Mouse (Mus musculus) liver, embryonic 15.5 days (tissue): ENCODE data around the gene Zcchc7. TPM values are rescaled to one million over a fixed set of nuclear protein-coding genes. Genes with fewer than 3 reads are reported as not detected.

ENCODE experiments used
- ATAC-seq: fragments of 200-750 bp; cut with Nextera tagmentation; 2 replicates; pipeline ENCODE4 v1.8.0; 2017; ENCODE audit warnings: moderate number of reproducible peaks, mild to moderate bottlenecking, moderate library complexity; ENCODE audit not compliant: insufficient read depth
- H3K27ac ChIP-seq: fragments of 300-500 bp; sonication (generic); replicated peaks from 2 replicates; pipeline ENCODE4 v1.5.1; 2015; ENCODE audit warnings: mild to moderate bottlenecking, inconsistent platforms
- H3K27me3 ChIP-seq: fragments of 300-500 bp; sonication (generic); 2 replicates; pipeline ENCODE4 v1.6.1; 2015; ENCODE audit warnings: mild to moderate bottlenecking, inconsistent platforms
- H3K36me3 ChIP-seq: fragments of 300-500 bp; sonication (generic); replicated peaks from 2 replicates; pipeline ENCODE4 v1.6.1; 2015; ENCODE audit warnings: moderate library complexity, mild to moderate bottlenecking, inconsistent platforms
- H3K4me1 ChIP-seq: fragments of 300-500 bp; sonication (generic); replicated peaks from 2 replicates; pipeline ENCODE4 v1.6.1; 2015; ENCODE audit warnings: inconsistent platforms
- H3K4me2 ChIP-seq: fragments of 300-500 bp; sonication (generic); 2 replicates; pipeline ENCODE4 v1.6.1; 2015; ENCODE audit warnings: moderate library complexity, mild to moderate bottlenecking, inconsistent platforms
- H3K4me3 ChIP-seq: fragments of 300-500 bp; sonication (generic); replicated peaks from 2 replicates; pipeline ENCODE4 v1.5.1; 2015; ENCODE audit warnings: mild to moderate bottlenecking, inconsistent platforms
- H3K9ac ChIP-seq: fragments of 300-500 bp; sonication (generic); 2 replicates; pipeline ENCODE4 v1.6.1; 2015; ENCODE audit warnings: moderate library complexity, mild to moderate bottlenecking, inconsistent platforms
- H3K9me3 ChIP-seq: fragments of 300-500 bp; sonication (generic); replicated peaks from 2 replicates; pipeline ENCODE4 v1.6.1; 2016; ENCODE audit warnings: inconsistent platforms
- WGBS: fragments of 180-500 bp; shearing (Covaris S2); methylation state at CpG from one replicate; pipeline ENCODE4 v1.1.7; 2015; ENCODE audit warnings: mixed read lengths; ENCODE audit not compliant: insufficient replicate concordance; 5-methylcytosine and 5-hydroxymethylcytosine counted together
- polyA plus RNA-seq: library from polyadenylated mRNA; unstranded; fragments of >200 nt; fragmentation: Nextera tagmentation; extraction: Ambion mirVana; gene quantifications from 2 replicates; pipeline ENCODE4 v1.2.1, GENCODE M21; 2015

Gene Zcchc7
- polyA plus RNA-seq, 1 experiment from 2014 or later: 13.0 TPM

DNA sequence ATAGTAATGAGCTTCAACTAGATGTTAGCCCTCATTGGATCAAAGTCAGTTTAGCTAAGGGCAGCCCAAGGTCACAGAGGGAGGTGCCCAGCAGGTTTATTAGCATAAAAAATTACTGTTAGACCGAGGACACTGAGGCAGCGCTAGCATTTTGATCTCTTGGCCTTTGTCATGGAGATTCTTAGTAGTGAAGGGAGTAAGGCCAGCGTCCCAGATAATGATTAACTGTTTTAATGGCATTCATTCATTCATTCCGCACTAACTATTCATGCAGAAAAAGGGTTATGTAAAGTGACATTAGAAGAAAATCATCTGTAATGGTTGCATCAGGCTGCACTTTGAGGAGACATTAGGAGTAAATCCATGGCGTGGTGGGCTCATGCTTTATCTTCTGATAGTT is 165.2 kb downstream of the Zcchc7 start:
- no peaks in the 10 kb centered on the region for H3K27me3 ChIP-seq
- no peak overlapping the region for H3K4me2 ChIP-seq
- H3K9me3 ChIP-seq: no peaks in the 10 kb centered on the region
- no peak for ATAC-seq
- no peak overlapping the region for H3K9ac ChIP-seq
- WGBS: 79% methylated on average over 5 of the region's 5 CpGs
- peaks cover 27% of the 10 kb centered on the region for H3K4me1 ChIP-seq
- peaks cover 4% of the 10 kb centered on the region; the same call in 1 of the 2 replicates for H3K36me3 ChIP-seq
- H3K27ac ChIP-seq: no peak overlapping the region
- H3K4me3 ChIP-seq: no peak overlapping the region

DNA sequence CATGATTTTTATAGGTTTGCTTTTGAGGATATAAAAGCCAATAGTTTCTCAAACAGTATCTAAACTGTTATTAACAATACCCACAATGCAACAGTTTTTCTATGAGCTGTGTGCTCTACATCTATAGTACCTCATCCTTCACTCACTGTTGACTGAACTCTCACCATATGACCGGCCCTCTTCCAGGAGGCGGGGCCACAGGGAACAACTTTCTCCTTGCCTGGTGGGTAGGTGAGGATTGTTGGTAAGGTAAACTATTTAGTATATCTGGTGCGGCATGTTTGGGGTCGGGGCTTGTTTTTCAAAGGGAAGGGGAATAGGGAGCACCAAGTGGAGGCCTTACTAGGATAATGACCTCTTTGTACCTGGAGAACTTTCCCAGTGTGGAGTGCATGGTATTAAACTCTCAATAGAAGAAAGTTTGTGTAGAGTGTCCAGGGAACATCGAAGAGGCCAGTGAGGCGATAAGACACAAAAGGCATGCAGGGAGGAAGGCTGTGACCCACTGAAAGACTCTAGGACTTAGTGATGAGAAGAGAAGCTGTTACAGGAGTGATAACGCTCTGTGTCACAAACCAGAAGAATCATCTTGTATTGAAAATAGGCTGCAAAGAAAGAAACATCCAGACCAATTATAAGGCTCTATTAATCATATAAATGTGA is 166.9 kb downstream of the Zcchc7 start:
- no peak overlapping the region for H3K4me3 ChIP-seq
- peak; percentile 82 for ATAC-seq
- no peaks in the 10 kb centered on the region for H3K27me3 ChIP-seq
- H3K4me2 ChIP-seq: peak overlapping the region; percentile 15; the same call in 1 of the 2 replicates
- peak overlapping the region; percentile 48; the same call in 1 of the 2 replicates for H3K27ac ChIP-seq
- peaks cover 17% of the 10 kb centered on the region for H3K36me3 ChIP-seq
- no peaks in the 10 kb centered on the region for H3K9me3 ChIP-seq
- no peak overlapping the region for H3K9ac ChIP-seq
- WGBS: 69% methylated on average over 7 of the region's 7 CpGs
- H3K4me1 ChIP-seq: peaks cover 20% of the 10 kb centered on the region

DNA sequence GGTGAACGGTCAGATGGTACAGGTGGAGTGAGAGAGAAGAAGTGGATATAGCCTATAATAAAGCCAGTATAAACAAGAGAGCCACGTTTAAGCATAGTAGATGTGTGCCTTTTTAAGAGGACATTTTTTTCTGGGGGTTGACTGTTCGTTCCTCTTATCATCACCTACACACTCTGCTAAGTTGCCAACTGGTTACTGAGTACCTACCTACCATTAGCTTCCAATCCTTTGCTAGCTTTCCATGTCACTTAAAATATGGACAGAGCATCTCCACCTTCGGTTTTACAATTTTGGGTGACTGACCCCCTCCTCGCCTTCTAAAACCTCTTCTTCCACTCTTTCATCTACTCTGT is 167.4 kb downstream of the Zcchc7 start:
- peak overlapping the region; percentile 15; the same call in 1 of the 2 replicates for H3K4me2 ChIP-seq
- peak; percentile 61; the same call in 1 of the 2 replicates for ATAC-seq
- no peak overlapping the region for H3K9ac ChIP-seq
- H3K27me3 ChIP-seq: no peaks in the 10 kb centered on the region
- H3K4me3 ChIP-seq: no peak overlapping the region
- no peaks in the 10 kb centered on the region for H3K9me3 ChIP-seq
- H3K36me3 ChIP-seq: peaks cover 17% of the 10 kb centered on the region
- 0 out of 2 replicates have a peak overlapping the region, but pooled peaks have one; percentile 48 for H3K27ac ChIP-seq
- WGBS: 61% methylated on average over 5 of the region's 5 CpGs
- H3K4me1 ChIP-seq: peaks cover 15% of the 10 kb centered on the region

DNA sequence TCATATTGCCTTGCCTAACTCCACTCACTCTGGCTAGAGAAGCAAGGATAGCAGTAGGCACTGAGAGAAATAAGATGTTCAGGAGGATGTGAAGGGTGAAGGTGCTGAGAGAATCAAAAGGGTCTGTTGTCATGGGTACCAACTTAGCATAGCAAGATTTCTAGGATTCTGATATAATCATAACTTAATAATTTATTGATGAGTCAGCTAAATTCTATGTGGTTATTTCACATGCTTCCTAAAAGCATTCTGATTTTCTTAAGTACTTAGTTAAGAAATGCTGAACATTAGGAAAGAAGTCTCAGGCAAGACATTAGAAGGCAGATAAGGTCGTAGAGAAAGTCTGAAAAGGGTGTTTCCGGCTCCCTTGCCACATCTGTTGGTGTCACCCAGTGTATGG is 172.3 kb downstream of the Zcchc7 start:
- Histone ChIP-seq H3K9me3 (no peaks in the 10 kb centered on the region), H3K27ac (no peak overlapping the region), H3K4me2 (no peak overlapping the region), H3K4me1 (peaks cover 12% of the 10 kb centered on the region), H3K9ac (no peak overlapping the region), H3K27me3 (no peaks in the 10 kb centered on the region), H3K4me3 (no peak overlapping the region), H3K36me3 (peaks cover 45% of the 10 kb centered on the region)
- 59% methylated on average over 2 of the region's 2 CpGs for WGBS
- no peak for ATAC-seq

DNA sequence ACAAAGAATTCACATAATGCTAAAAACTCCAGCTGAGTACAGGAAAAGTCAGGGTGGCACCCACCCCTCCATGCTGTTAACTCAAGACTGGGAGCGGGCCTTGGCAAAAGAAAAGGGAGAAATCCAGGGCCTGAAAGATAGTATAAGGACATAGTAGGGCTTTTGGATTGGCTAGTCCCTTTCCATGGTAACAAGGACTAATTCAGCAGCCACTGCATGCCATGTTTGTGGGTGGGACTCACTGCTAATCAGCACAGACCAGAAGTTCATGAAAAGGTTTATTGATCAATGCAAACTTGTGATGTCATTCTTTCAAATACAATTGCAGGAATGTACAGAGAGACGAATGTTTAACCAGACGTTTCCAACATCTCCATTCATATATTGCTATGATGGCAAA is 173.1 kb downstream of the Zcchc7 start:
- 0 out of 2 replicates have a peak, but pooled peaks have one; percentile 15 for ATAC-seq
- peaks cover 51% of the 10 kb centered on the region for H3K36me3 ChIP-seq
- peaks cover 4% of the 10 kb centered on the region; the same call in 1 of the 2 replicates for H3K4me1 ChIP-seq
- H3K27me3 ChIP-seq: no peaks in the 10 kb centered on the region
- H3K4me2 ChIP-seq: no peak overlapping the region
- H3K9me3 ChIP-seq: no peaks in the 10 kb centered on the region
- H3K9ac ChIP-seq: no peak overlapping the region
- no peak overlapping the region for H3K4me3 ChIP-seq
- WGBS: 59% methylated on average over 3 of the region's 3 CpGs
- H3K27ac ChIP-seq: no peak overlapping the region; the same call in 1 of the 2 replicates

DNA sequence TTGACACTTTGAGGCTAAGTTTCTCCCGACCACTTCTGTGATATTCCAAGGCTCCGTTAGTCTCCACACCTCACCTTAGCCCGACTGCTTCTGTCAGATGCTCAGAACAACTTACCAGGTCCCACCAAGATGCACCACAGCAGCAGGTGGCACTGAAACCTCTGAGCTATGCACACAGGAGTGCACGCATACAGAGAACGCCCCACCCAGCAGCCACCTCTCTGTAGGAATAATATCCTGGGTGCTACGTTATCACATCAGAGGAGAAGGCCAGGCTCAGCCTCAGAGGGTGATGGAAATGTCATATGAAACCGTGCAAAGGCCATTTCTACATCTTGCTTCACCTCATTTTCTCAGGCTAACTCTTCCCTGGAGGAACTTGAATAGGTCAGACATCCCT is 174.7 kb downstream of the Zcchc7 start:
- H3K4me1 ChIP-seq: peaks cover 4% of the 10 kb centered on the region; the same call in 1 of the 2 replicates
- no peak overlapping the region for H3K4me2 ChIP-seq
- no peak overlapping the region for H3K4me3 ChIP-seq
- 81% methylated on average over 7 of the region's 7 CpGs for WGBS
- no peak overlapping the region for H3K27ac ChIP-seq
- no peak for ATAC-seq
- H3K9me3 ChIP-seq: no peaks in the 10 kb centered on the region
- no peak overlapping the region for H3K9ac ChIP-seq
- peaks cover 51% of the 10 kb centered on the region for H3K36me3 ChIP-seq
- no peaks in the 10 kb centered on the region for H3K27me3 ChIP-seq

DNA sequence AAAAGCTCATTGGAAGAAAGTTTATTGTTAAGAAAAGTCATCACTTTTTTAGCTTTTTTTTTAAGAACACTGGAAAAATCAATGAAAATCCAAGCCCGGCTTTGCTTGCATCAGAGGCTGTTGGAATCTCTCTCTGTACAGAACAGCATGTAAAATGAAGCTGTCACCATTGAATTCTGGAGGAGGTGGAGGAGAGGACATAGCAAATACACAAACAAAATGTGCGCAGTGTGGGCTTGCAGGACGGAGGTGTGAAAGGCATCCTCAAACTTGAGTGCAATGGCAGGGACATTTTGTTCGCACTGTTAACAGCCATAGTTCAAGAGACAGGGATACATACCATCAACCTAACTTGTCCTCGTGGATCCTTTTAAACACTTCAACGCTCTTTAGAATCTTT is 176.1 kb downstream of the Zcchc7 start:
- Histone ChIP-seq H3K27me3 (no peaks in the 10 kb centered on the region), H3K36me3 (peaks cover 38% of the 10 kb centered on the region)

DNA sequence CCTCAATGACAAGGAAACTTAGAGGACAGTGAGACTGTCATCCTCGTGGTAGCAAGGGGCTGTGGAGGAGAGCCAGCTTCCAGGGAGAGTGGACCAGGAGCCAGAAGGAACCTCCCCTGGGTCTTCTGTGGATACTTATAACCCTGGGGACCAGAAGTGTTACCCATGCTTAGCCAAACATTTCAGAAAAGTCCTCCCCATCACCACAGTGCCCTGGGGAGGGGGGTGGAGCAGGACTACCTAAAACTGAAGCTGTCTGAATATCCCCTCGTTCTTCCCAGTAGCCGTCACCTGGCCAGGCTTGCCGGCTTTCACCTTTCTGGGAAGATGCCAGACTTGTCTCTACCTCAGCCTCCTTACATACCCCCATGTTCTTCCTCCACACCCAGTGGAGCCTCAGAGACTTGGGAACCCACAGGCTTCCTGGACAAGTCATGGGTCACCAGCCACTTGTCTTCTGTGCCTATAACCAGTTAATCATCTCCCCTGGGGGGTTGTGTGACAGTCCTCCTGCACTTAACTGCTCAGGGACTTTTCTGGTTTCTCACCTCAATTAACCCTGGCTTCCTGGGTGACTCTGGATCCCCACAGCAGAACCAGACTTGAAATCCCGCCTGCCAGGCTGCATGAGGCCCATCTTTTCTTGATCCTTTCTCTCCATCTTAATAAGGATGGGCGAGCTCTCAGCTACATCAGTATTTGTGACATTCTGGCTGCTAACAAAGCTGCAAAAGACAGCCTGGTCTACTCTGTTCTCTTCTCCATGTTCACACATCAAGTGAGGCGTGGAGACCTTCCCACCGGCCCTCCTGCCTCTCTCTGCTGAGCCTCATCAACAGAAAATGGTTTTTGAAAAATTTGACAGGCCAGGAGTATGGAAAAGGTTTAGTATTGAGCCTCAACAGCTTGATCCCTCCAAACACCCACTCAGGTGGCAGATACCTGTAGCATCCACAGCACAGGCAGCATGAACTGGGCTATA is 183.0 kb downstream of the Zcchc7 start:
- Histone ChIP-seq H3K9ac (no peak overlapping the region), H3K4me1 (peaks cover 5% of the 10 kb centered on the region; the same call in 1 of the 2 replicates), H3K4me2 (no peak overlapping the region), H3K36me3 (0 out of 2 replicates have a peak, but pooled peaks cover 1% of the 10 kb centered on the region), H3K9me3 (no peaks in the 10 kb centered on the region), H3K27me3 (no peaks in the 10 kb centered on the region), H3K4me3 (no peak overlapping the region), H3K27ac (no peak overlapping the region)
- no peak for ATAC-seq
- 57% methylated on average over 8 of the region's 8 CpGs for WGBS

More for the DNA sequence above, 176.1 kb downstream of the Zcchc7 start:
- Histone ChIP-seq H3K27ac (no peak overlapping the region), H3K9me3 (no peaks in the 10 kb centered on the region), H3K4me2 (no peak overlapping the region), H3K4me3 (no peak overlapping the region), H3K9ac (no peak overlapping the region), H3K4me1 (peaks cover 4% of the 10 kb centered on the region; the same call in 1 of the 2 replicates)
- ATAC-seq: no peak
- 87% methylated on average over 6 of the region's 6 CpGs for WGBS

DNA sequence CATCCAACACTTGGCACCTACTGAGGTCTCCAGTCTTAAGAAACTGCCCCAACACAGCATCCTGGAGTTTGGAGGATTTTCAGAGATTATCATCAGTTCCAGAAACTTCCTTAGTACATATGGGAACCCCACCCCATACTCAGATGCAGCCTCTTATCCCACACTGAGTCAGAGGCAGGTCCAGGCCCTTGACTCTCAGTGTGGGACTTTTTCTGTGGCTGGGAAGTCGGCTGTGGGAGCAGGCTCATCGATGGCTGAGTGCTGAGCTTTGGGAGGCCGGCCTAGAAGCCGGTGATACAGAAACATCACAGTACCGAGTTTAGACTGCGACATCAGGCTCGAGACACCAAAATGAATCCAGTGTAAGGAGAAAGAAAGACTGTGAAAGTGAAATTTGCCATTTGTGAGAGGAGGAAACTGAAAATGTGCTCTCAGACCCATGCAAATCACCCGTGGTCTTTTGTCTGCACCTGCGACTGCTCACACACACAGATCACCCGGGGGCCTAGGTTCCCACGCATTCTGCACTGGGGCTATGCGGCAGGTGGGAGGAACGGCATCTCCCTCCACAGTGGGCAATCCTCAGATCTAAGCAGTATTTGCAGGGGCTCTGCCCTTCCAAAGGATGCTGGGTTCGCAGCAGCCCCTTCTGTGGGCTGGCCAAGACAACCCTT is 184.0 kb downstream of the Zcchc7 start:
- WGBS: 76% methylated on average over 14 of the region's 14 CpGs
- no peak overlapping the region for H3K27ac ChIP-seq
- H3K9ac ChIP-seq: no peak overlapping the region
- peaks cover 5% of the 10 kb centered on the region; the same call in 1 of the 2 replicates for H3K4me1 ChIP-seq
- H3K4me2 ChIP-seq: no peak overlapping the region
- no peaks in the 10 kb centered on the region for H3K36me3 ChIP-seq
- no peak overlapping the region for H3K4me3 ChIP-seq
- H3K9me3 ChIP-seq: no peaks in the 10 kb centered on the region
- H3K27me3 ChIP-seq: no peaks in the 10 kb centered on the region
- no peak for ATAC-seq

DNA sequence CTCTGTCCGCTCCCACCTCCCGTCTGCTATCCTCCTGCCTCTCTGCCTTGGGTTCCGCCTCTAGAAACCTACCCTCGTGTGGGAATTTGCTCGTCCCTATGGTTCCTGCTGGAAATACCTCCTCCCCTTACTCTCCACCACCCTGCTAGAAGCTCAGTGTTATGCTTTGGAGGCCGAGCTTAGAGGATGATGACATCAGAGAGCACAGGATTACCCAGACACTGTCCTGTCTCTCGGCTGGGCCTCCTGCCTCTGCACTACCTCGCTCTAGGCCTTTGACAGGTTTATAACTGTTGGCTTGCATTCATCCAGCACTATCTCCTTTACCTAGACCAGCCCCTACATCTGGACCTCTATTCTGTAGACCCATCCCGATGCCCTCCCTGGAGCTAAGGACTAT is 184.6 kb downstream of the Zcchc7 start:
- Histone ChIP-seq H3K36me3 (no peaks in the 10 kb centered on the region), H3K4me2 (no peak overlapping the region), H3K4me3 (no peak overlapping the region), H3K27me3 (no peaks in the 10 kb centered on the region), H3K4me1 (peaks cover 5% of the 10 kb centered on the region; the same call in 1 of the 2 replicates), H3K9ac (no peak overlapping the region), H3K27ac (no peak overlapping the region), H3K9me3 (no peaks in the 10 kb centered on the region)
- ATAC-seq: no peak
- WGBS: 64% methylated on average over 9 of the region's 9 CpGs
